Mouse (Mus musculus) embryonic facial prominence, embryonic 14.5 days (tissue): ENCODE data around the gene Clk3. TPM values are rescaled to one million over a fixed set of nuclear protein-coding genes. Genes with fewer than 3 reads are reported as not detected.

ENCODE experiments used
- ATAC-seq: fragments of 200-750 bp; cut with Nextera tagmentation; 2 replicates; pipeline ENCODE4 v1.8.0; 2017; ENCODE audit warnings: low read depth, moderate number of reproducible peaks, moderate TSS enrichment
- DNase-seq: peaks from one replicate; pipeline ENCODE4 v3.0.0-alpha.2; 2015; ENCODE audit warnings: low spot score
- H3K27ac ChIP-seq: fragments of 300-500 bp; sonication (generic); replicated peaks from 2 replicates; pipeline ENCODE4 v1.5.1; 2014; ENCODE audit warnings: low read depth, mild to moderate bottlenecking, low read length, moderate library complexity
- H3K27me3 ChIP-seq: fragments of 300-500 bp; sonication (generic); replicated peaks from 2 replicates; pipeline ENCODE4 v1.6.1; 2014; ENCODE audit warnings: low read length; ENCODE audit not compliant: control insufficient read depth, insufficient read depth
- H3K36me3 ChIP-seq: fragments of 300-500 bp; sonication (generic); 2 replicates; pipeline ENCODE4 v1.6.1; 2014; ENCODE audit warnings: low read length, mixed read lengths; ENCODE audit not compliant: control insufficient read depth, insufficient read depth
- H3K4me1 ChIP-seq: fragments of 300-500 bp; sonication (generic); 2 replicates; pipeline ENCODE4 v1.6.1; 2014; ENCODE audit warnings: antibody characterized with exemption, low read length; ENCODE audit not compliant: control insufficient read depth, insufficient read depth
- H3K4me2 ChIP-seq: fragments of 300-500 bp; sonication (generic); 2 replicates; pipeline ENCODE4 v1.6.1; 2014; ENCODE audit warnings: low read depth, mild to moderate bottlenecking, low read length, moderate library complexity, mixed read lengths
- H3K4me3 ChIP-seq: fragments of 300-500 bp; sonication (generic); 2 replicates; pipeline ENCODE4 v1.5.1; 2014; ENCODE audit warnings: low read depth, mild to moderate bottlenecking, low read length
- H3K9ac ChIP-seq: fragments of 300-500 bp; sonication (generic); 2 replicates; pipeline ENCODE4 v1.6.1; 2014; ENCODE audit warnings: low read depth, mild to moderate bottlenecking, low read length, moderate library complexity, mixed read lengths
- H3K9me3 ChIP-seq: fragments of 300-500 bp; sonication (generic); 2 replicates; pipeline ENCODE4 v1.6.1; 2016; ENCODE audit warnings: low read length; ENCODE audit not compliant: control insufficient read depth
- WGBS: fragments of 180-500 bp; shearing (Covaris S2); extraction: QIAGEN DNeasy Blood & Tissue Kit; methylation state at CpG from one replicate; pipeline ENCODE4 v1.1.7; 2014; 5-methylcytosine and 5-hydroxymethylcytosine counted together
- polyA plus RNA-seq: library from polyadenylated mRNA; unstranded; fragments of >200 nt; fragmentation: Nextera tagmentation; extraction: Ambion mirVana; gene quantifications from 2 replicates; pipeline ENCODE4 v1.2.1, GENCODE M21; 2014

Clk3 gene
- polyA plus RNA-seq: 54.7 and 59.6 TPM in 2 replicates

- Histone ChIP-seq H3K4me3 (peak within 1 kb of the TSS; percentile 97), H3K9me3 (no peaks in the 10 kb centered on the region), H3K4me2 (peak within 1 kb of the TSS; percentile 93), H3K4me1 (peaks cover 24% of the 10 kb centered on the region), H3K27me3 (no peaks in the 10 kb centered on the region), H3K9ac (peak within 1 kb of the TSS; percentile 99), H3K36me3 (peaks cover 9% of the 10 kb centered on the region), H3K27ac (peak within 1 kb of the TSS; percentile 98)
- under 1% methylated on average over 78 of the region's 93 CpGs for WGBS
- ATAC-seq (peak; percentile 7), DNase-seq (peak; percentile 77)
Observed at GRCm38 (mm10) chr9:57765364-57766351, at the start of gene Clk3. Gene Clk3, minus strand, starts transcription at chr9:57765860.

GRCm38 (mm10) chr9:57814866-57815265 lies 49.2 kb upstream of the Clk3 start:
- ATAC-seq (no peak; the same call in 1 of the 2 replicates), DNase-seq (no peak)
- Histone ChIP-seq H3K4me2 (no peak overlapping the region), H3K4me1 (peaks cover 47% of the 10 kb centered on the region), H3K27me3 (no peaks in the 10 kb centered on the region), H3K9ac (no peak overlapping the region), H3K9me3 (no peaks in the 10 kb centered on the region), H3K4me3 (no peak overlapping the region), H3K27ac (no peak overlapping the region), H3K36me3 (no peaks in the 10 kb centered on the region)
- 24% methylated on average over 3 of the region's 3 CpGs for WGBS

GRCm38 (mm10) chr9:57814014-57814413 lies 48.4 kb upstream of the Clk3 start:
- WGBS: 36% methylated on average over 1 of the region's 1 CpGs
- peaks cover 47% of the 10 kb centered on the region for H3K4me1 ChIP-seq
- ATAC-seq (no peak), DNase-seq (no peak)
- no peaks in the 10 kb centered on the region for H3K27me3 ChIP-seq
- no peaks in the 10 kb centered on the region for H3K9me3 ChIP-seq
- no peak overlapping the region for H3K9ac ChIP-seq
- H3K4me3 ChIP-seq: no peak overlapping the region
- H3K4me2 ChIP-seq: no peak overlapping the region
- no peaks in the 10 kb centered on the region for H3K36me3 ChIP-seq
- no peak overlapping the region for H3K27ac ChIP-seq

GRCm38 (mm10) chr9:57811793-57812733 lies 46.4 kb upstream of the Clk3 start:
- WGBS: 37% methylated on average over 8 of the region's 8 CpGs
- DNase-seq: no peak
- Histone ChIP-seq H3K27ac (no peak overlapping the region), H3K4me3 (no peak overlapping the region), H3K27me3 (no peaks in the 10 kb centered on the region), H3K9me3 (no peaks in the 10 kb centered on the region), H3K4me1 (peaks cover 38% of the 10 kb centered on the region), H3K4me2 (no peak overlapping the region), H3K9ac (no peak overlapping the region), H3K36me3 (no peaks in the 10 kb centered on the region)
- no peak for ATAC-seq

GRCm38 (mm10) chr9:57810691-57811090 lies 45.0 kb upstream of the Clk3 start:
- Histone ChIP-seq H3K4me1 (peaks cover 27% of the 10 kb centered on the region), H3K4me2 (no peak overlapping the region), H3K9me3 (no peaks in the 10 kb centered on the region), H3K36me3 (no peaks in the 10 kb centered on the region), H3K27ac (no peak overlapping the region), H3K4me3 (no peak overlapping the region), H3K9ac (no peak overlapping the region), H3K27me3 (no peaks in the 10 kb centered on the region)
- DNase-seq (no peak), ATAC-seq (no peak)
- 70% methylated on average over 3 of the region's 3 CpGs for WGBS

- no peak overlapping the region for H3K9ac ChIP-seq
Observed at GRCm38 (mm10) chr9:57808771-57809310, 43.2 kb upstream of the Clk3 start.

GRCm38 (mm10) chr9:57807174-57807651 lies 41.6 kb upstream of the Clk3 start:
- ATAC-seq (no peak), DNase-seq (no peak)
- WGBS: 77% methylated on average over 4 of the region's 4 CpGs
- no peaks in the 10 kb centered on the region for H3K36me3 ChIP-seq
- H3K9me3 ChIP-seq: no peaks in the 10 kb centered on the region
- H3K27me3 ChIP-seq: no peaks in the 10 kb centered on the region
- H3K4me1 ChIP-seq: peaks cover 6% of the 10 kb centered on the region
- no peak overlapping the region for H3K9ac ChIP-seq
- no peak overlapping the region for H3K27ac ChIP-seq
- no peak overlapping the region for H3K4me2 ChIP-seq
- no peak overlapping the region for H3K4me3 ChIP-seq

More at GRCm38 (mm10) chr9:57808771-57809310, 43.2 kb upstream of the Clk3 start:
- Histone ChIP-seq H3K27me3 (no peaks in the 10 kb centered on the region), H3K27ac (no peak overlapping the region), H3K36me3 (no peaks in the 10 kb centered on the region), H3K4me2 (no peak overlapping the region), H3K9me3 (no peaks in the 10 kb centered on the region), H3K4me3 (no peak overlapping the region), H3K4me1 (peaks cover 14% of the 10 kb centered on the region)
- WGBS: 63% methylated on average over 5 of the region's 5 CpGs
- DNase-seq: no peak
- no peak for ATAC-seq

GRCm38 (mm10) chr9:57806066-57806481 lies 40.4 kb upstream of the Clk3 start:
- H3K9ac ChIP-seq: no peak overlapping the region
- DNase-seq: no peak
- 48% methylated on average over 1 of the region's 1 CpGs for WGBS

More at GRCm38 (mm10) chr9:57806066-57806481, 40.4 kb upstream of the Clk3 start:
- Histone ChIP-seq H3K27ac (no peak overlapping the region), H3K36me3 (no peaks in the 10 kb centered on the region), H3K4me2 (no peak overlapping the region), H3K27me3 (no peaks in the 10 kb centered on the region), H3K9me3 (no peaks in the 10 kb centered on the region), H3K4me1 (no peaks in the 10 kb centered on the region; the same call in 1 of the 2 replicates), H3K4me3 (no peak overlapping the region)
- ATAC-seq: no peak
